Mouse (Mus musculus): ENCODE data around the gene Dok4. TPM values are rescaled to one million over a fixed set of nuclear protein-coding genes. Genes with fewer than 3 reads are reported as not detected.
A peak's percentile ranks its signal among the peaks of the same experiment; 100 is the strongest.
"Not testable (repeated sequence)": the region's sequence is repeated elsewhere in the genome, so short reads cannot be mapped to it uniquely, and the experiment has no call there.

Gene Dok4
- total and polyA plus RNA-seq, 2 experiments from 2014 or later: 97.5 to 123 TPM

- Histone ChIP-seq H3K27ac (ENCODE audit: low read depth, low read length) (no peak overlapping the region), H3K9ac (no peak overlapping the region), H3K4me2 (ENCODE audit: low read depth) (no peak overlapping the region), H3K36me3 (ENCODE audit: insufficient read depth) (peaks cover 62% of the 10 kb centered on the region), H3K27me3 (ENCODE audit: insufficient read depth, low read length) (no peaks in the 10 kb centered on the region), H3K9me3 (ENCODE audit: low read length) (no peaks in the 10 kb centered on the region), H3K4me3 (ENCODE audit: low read depth, low read length) (no peak overlapping the region), H3K4me1 (ENCODE audit: insufficient read depth) (peaks cover 8% of the 10 kb centered on the region)
- no peak for ATAC-seq
- no peak for DNase-seq
- TF ChIP-seq CTCF (IDR thresholded peaks at IDR 0.05; ENCODE audit: low read depth): no peak
- WGBS: 78% methylated on average over 10 of the region's 10 CpGs
Observed at GRCm38 (mm10) chr8:94863897-94864673, 12.0 kb downstream of the Dok4 start.

- no peak overlapping the region for H3K4me3 ChIP-seq (ENCODE audit: low read depth, low read length)
- H3K4me2 ChIP-seq (ENCODE audit: low read depth): no peak overlapping the region
- H3K36me3 ChIP-seq (ENCODE audit: insufficient read depth): peaks cover 62% of the 10 kb centered on the region
- DNase-seq (no peak), ATAC-seq (no peak)
- H3K27me3 ChIP-seq (ENCODE audit: insufficient read depth, low read length): no peaks in the 10 kb centered on the region
- no peaks in the 10 kb centered on the region for H3K9me3 ChIP-seq (ENCODE audit: low read length)
- H3K4me1 ChIP-seq (ENCODE audit: insufficient read depth): peaks cover 9% of the 10 kb centered on the region
- WGBS: 83% methylated on average over 12 of the region's 12 CpGs
- no peak for TF ChIP-seq CTCF (IDR thresholded peaks at IDR 0.05; ENCODE audit: low read depth)
- no peak overlapping the region for H3K27ac ChIP-seq (ENCODE audit: low read depth, low read length)
- H3K9ac ChIP-seq: no peak overlapping the region
Observed at GRCm38 (mm10) chr8:94862487-94863220, 13.5 kb downstream of the Dok4 start.

GRCm38 (mm10) chr8:94861352-94861910 lies 14.7 kb downstream of the Dok4 start:
- peak; percentile 51 for DNase-seq
- peaks cover 50% of the 10 kb centered on the region for H3K36me3 ChIP-seq (ENCODE audit: insufficient read depth)
- no peaks in the 10 kb centered on the region for H3K27me3 ChIP-seq (ENCODE audit: insufficient read depth, low read length)
- no peak overlapping the region for H3K4me2 ChIP-seq (ENCODE audit: low read depth)
- H3K27ac ChIP-seq (ENCODE audit: low read depth, low read length): no peak overlapping the region
- H3K9me3 ChIP-seq (ENCODE audit: low read length): no peaks in the 10 kb centered on the region
- no peak overlapping the region for H3K9ac ChIP-seq
- H3K4me1 ChIP-seq (ENCODE audit: insufficient read depth): peaks cover 9% of the 10 kb centered on the region
- WGBS: 77% methylated on average over 8 of the region's 8 CpGs
- peak; percentile 85 for TF ChIP-seq CTCF (IDR thresholded peaks at IDR 0.05; ENCODE audit: low read depth)
- no peak overlapping the region for H3K4me3 ChIP-seq (ENCODE audit: low read depth, low read length)
- ATAC-seq: no peak

GRCm38 (mm10) chr8:94857346-94858173 lies 18.6 kb downstream of the Dok4 start, which contains the start of gene Polr2c:
TSS of gene Polr2c (plus strand) at chr8:94857450.
- H3K9ac ChIP-seq: peak within 1 kb of the TSS; percentile 95
- no peaks in the 10 kb centered on the region for H3K27me3 ChIP-seq (ENCODE audit: insufficient read depth, low read length)
- peak within 1 kb of the TSS; percentile 73 for H3K4me3 ChIP-seq (ENCODE audit: low read depth, low read length)
- H3K36me3 ChIP-seq (ENCODE audit: insufficient read depth): peaks cover 44% of the 10 kb centered on the region
- peak within 1 kb of the TSS; percentile 77 for H3K27ac ChIP-seq (ENCODE audit: low read depth, low read length)
- ATAC-seq (peak; percentile 92), DNase-seq (peak; percentile 95)
- TF ChIP-seq CTCF (IDR thresholded peaks at IDR 0.05; ENCODE audit: low read depth): peak; percentile 89
- WGBS: 3% methylated on average over 65 of the region's 68 CpGs
- H3K4me2 ChIP-seq (ENCODE audit: low read depth): peak within 1 kb of the TSS; percentile 78
- peaks cover 9% of the 10 kb centered on the region for H3K4me1 ChIP-seq (ENCODE audit: insufficient read depth)
- no peaks in the 10 kb centered on the region for H3K9me3 ChIP-seq (ENCODE audit: low read length)

- DNase-seq (no peak), ATAC-seq (peak; percentile 14; the same call in 1 of the 2 replicates)
- H3K4me2 ChIP-seq (ENCODE audit: low read depth): peak overlapping the region; percentile 78
- no peak overlapping the region for H3K9ac ChIP-seq
- WGBS: 29% methylated on average over 5 of the region's 5 CpGs
- H3K4me1 ChIP-seq (ENCODE audit: insufficient read depth): peaks cover 9% of the 10 kb centered on the region
- H3K9me3 ChIP-seq (ENCODE audit: low read length): no peaks in the 10 kb centered on the region
- no peak for TF ChIP-seq CTCF (IDR thresholded peaks at IDR 0.05; ENCODE audit: low read depth)
- H3K4me3 ChIP-seq (ENCODE audit: low read depth, low read length): peak overlapping the region; percentile 73; the same call in 1 of the 2 replicates
- H3K27me3 ChIP-seq (ENCODE audit: insufficient read depth, low read length): no peaks in the 10 kb centered on the region
- H3K36me3 ChIP-seq (ENCODE audit: insufficient read depth): peaks cover 44% of the 10 kb centered on the region
- no peak overlapping the region for H3K27ac ChIP-seq (ENCODE audit: low read depth, low read length)
Observed at GRCm38 (mm10) chr8:94857011-94857345, 19.2 kb downstream of the Dok4 start.

- ATAC-seq; H3K4me2 ChIP-seq (ENCODE audit: low read depth); H3K9ac ChIP-seq; H3K4me3 ChIP-seq (ENCODE audit: low read depth, low read length); H3K27me3 ChIP-seq (ENCODE audit: insufficient read depth, low read length); H3K4me1 ChIP-seq (ENCODE audit: insufficient read depth); H3K9me3 ChIP-seq (ENCODE audit: low read length); H3K27ac ChIP-seq (ENCODE audit: low read depth, low read length); DNase-seq: not testable (repeated sequence)
- peaks cover 50% of the 10 kb centered on the region for H3K36me3 ChIP-seq (ENCODE audit: insufficient read depth)
- 91% methylated on average over 11 of the region's 11 CpGs for WGBS
Observed at GRCm38 (mm10) chr8:94854761-94855160, 21.4 kb downstream of the Dok4 start.

Data from forebrain, postnatal 0 days (tissue).